Mouse (Mus musculus): ENCODE results near the gene Hs3st3a1.

Gene Hs3st3a1

DNA sequence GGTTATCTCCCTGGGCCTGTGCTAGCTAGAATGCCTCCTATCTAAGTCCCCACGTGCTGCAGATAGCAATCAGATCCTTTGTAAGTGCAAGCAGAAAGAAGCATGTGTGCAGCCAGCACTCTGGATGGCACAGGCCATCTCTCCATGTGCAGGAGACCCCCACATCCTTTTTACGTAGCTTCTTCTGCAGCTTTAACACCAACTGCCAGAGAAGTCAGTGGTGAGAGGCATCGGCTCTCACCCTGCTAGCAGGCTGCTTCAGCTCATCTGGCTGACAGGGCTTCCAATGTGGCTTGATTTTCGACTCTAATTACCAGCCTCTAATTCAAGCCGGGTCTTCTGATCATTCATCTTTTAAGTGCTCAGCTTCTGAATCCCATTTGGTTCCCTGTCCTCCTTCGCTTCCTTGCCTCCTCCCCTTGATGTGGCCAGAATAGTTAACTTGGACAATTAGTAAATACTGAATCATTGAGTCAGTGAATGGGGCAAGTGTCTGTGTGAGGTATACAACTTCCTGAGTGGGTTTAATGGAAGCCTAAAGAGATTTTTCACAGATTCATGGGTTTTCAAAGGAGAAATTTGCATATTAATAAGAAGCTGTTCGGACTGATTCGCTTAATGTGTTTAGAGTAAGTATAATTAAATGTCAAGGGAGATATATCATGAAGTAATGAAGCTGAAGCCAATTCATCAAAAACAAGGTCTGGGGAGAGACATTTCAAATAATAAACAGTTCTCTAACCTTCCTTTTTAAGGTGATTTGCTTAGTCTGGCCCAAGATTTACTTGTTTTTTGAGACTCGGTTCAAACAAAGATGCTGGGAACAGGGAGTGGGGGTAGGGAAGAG, 54.7 kb downstream of the Hs3st3a1 start:
- no peak for DNase-seq (ENCODE audit: low spot score)

DNA sequence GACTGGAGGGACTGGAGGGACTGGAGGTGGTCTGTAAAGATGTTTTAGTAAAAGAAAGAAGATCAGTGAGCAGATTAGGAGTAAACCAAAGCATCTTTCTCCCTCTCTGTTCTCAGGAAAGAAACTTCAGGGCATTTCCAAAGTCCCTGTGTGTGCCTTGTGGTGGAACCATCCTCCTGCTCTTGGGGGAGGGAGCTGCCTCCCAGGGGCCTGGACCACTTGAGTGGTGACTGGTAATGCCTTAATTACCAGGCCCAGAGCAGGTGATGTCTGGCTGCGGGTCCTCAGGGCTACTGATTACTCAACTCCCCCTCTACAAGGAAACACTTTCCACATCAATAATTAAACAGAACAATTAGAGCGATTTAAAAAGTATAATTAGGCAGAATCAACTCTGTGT, 59.3 kb downstream of the Hs3st3a1 start:
- DNase-seq (ENCODE audit: low spot score), result no peak

DNA sequence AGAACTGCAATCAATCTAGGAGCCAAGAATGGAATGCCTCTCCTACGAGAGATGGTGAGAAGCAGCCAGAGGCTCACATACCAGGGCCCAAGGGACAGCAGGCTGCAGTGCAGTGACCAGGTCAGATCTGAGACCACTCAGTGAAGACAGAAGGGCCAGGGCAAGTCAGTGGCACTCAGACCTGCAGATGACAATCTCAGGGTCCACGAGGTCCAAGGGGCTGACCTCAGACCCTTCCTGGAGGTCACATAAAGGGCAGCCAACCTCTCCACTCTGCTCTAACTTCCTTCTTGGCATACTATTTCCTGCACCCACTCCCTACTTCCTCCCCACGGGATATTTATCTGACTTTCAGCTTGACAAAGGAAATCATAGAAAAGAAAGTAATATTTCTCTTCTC, 60.8 kb downstream of the Hs3st3a1 start:
- no peak for DNase-seq (ENCODE audit: low spot score)

DNA sequence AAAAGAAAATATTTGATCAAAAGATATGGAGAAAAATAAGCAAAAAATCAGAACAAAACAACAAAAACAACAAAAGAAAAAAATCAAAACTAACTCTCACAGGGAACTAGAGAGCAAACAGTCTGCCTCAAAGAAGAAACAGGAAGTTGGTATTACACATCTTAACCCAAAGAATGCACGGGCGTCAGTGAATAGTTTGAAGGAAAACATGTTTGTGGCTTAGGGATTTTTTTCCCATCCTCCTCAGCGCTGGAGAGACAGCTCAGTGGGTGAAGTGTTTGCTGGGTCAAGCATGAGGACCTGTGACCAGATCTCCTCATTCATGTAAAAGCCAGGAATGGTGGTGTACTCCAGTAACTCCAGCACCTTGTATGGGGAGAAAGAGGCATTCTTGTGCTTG, 61.5 kb downstream of the Hs3st3a1 start:
- no peak for DNase-seq (ENCODE audit: low spot score)

DNA sequence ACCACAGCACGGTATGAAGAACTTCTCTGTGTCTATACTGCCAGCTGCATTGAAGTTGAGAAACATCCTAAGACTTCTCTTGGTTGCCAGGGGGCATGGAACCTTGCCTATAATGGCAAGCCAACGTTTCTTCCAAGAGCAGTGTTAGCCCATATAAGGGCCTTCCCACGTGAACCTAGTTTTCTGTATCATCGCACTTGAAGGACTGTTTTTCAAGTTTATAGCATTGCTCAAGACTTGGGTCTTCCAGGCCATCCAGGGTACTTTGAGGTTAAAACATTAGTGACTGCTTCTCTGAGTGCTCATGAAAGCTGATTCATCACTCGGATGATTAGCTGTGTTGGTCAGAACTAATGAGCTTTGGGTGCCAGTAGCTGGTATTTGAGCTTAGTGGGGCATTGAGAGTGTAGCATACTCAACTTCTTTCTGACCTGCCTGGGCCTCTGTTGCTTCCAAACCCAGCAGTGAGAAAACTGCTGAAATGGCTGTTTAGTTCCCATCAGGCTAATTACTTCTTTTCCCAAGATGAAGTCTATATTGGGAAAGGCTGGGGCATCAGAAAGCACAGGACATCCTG, 65.5 kb downstream of the Hs3st3a1 start:
- peak; percentile 14 for DNase-seq (ENCODE audit: low spot score)

DNA sequence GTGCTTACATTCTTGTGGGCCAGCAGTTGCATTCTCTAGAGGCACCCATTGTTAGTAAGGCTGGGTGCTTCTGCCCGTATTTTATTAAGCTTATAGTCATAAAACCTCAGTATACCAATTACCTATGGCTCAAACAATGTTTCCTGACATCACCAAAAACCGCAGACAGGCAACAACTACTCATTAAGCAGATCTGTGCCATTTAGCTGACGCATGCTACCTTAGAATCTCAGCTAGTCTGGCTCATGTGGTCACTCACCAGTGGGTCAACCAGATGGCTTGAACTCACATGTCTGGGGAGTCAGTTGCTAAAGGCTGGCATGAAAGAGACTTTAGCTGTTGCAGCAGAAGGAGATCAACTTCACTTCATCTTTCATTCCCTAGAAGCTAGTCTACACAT, 67.9 kb downstream of the Hs3st3a1 start:
- no peak for DNase-seq (ENCODE audit: low spot score)

DNA sequence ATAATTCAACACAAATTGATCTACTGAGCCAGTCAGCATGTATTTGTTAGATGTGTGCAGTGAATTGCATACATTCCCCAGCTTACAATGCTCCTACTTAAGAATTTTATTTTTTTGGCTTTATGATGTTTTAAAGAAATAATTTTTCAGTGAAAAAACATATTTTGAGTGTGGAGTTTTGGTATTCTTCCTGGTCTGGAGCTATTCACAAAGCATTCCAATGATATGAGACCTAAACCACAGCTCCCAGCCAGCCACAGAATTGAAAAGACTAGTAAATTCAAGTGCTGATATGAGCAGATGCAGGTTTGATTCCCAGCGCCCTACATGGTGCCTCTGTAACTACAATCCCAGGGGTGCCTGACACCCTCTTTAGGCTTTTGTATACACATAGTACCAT, 70.8 kb downstream of the Hs3st3a1 start:
- DNase-seq (ENCODE audit: low spot score), result no peak

DNA sequence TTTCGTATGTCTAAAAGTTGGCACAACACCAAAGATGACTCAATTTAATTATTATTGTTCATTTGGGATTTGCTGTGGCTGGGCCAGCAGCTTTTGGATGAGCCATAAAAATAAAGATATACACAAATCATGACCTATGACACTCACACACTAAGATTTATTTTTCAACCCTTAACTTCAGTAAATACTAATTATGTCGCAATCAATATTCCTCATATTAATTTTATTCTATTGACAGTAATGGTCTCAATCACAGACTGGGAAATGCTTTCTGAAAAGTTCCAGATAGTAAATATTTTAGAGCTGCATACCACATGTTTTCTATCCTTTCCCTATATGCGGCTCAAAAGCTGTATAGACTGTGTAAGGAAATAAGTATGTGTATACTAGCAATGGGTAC, 71.9 kb downstream of the Hs3st3a1 start:
- no peak for DNase-seq (ENCODE audit: low spot score)

DNA sequence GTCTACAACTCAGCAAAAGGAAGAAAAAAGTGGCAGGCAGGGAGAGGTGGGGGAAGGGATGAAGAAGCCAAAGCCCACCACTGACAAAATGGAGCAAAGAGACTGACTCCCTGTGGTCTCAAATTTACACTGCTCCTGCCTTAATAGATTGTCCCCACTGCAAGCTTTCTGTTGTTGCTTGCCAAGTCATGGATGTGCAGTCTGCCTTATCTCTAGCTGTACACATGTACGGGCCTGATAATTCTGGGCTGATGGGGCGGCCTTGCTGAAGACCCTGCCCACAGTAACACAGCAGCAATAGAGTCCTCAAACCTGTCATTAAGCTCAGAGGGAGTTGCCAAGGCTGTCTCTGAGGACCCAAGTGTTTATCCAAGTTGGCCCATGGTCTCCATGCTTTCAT, 74.0 kb downstream of the Hs3st3a1 start:
- DNase-seq (ENCODE audit: low spot score), result no peak

DNA sequence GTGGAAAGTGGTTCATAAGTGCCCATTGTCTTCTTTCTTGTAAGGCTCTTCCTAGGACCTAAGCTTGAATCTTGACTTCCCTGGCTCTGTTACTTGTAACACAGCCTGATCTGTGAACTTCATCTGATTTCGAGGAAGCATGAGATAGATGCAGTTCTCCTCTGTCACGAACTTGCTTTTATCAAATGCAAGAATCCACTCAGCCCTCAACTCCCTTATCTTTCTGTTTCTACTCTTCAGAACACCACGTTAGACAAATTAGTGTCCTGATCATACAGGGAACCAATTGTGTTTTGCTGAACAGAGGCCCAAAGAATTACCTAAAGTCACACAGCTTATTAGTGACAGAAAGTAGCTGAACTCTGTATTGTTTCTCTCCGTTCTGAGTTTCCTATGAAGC, 77.2 kb downstream of the Hs3st3a1 start:
- DNase-seq (ENCODE audit: low spot score), result no peak

DNA sequence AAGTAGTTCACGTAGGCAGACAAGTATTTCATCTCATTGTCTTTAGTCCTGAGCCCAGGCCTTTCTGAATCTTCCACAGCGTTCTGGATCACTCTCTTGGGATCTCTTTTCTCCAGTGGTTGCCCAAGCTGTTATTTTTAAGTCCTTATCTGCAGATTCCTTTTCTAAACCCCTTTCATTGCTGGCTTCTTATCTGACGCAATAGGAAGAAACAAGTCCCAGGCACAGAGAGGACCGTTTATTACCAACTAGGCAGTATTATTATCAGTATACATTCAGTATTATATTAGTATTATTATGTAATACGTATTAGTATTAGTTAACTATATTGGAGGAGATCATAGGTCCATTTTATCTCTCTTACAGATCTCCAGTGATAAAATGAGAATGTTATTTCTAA, 78.3 kb downstream of the Hs3st3a1 start:
- no peak for DNase-seq (ENCODE audit: low spot score)

DNA sequence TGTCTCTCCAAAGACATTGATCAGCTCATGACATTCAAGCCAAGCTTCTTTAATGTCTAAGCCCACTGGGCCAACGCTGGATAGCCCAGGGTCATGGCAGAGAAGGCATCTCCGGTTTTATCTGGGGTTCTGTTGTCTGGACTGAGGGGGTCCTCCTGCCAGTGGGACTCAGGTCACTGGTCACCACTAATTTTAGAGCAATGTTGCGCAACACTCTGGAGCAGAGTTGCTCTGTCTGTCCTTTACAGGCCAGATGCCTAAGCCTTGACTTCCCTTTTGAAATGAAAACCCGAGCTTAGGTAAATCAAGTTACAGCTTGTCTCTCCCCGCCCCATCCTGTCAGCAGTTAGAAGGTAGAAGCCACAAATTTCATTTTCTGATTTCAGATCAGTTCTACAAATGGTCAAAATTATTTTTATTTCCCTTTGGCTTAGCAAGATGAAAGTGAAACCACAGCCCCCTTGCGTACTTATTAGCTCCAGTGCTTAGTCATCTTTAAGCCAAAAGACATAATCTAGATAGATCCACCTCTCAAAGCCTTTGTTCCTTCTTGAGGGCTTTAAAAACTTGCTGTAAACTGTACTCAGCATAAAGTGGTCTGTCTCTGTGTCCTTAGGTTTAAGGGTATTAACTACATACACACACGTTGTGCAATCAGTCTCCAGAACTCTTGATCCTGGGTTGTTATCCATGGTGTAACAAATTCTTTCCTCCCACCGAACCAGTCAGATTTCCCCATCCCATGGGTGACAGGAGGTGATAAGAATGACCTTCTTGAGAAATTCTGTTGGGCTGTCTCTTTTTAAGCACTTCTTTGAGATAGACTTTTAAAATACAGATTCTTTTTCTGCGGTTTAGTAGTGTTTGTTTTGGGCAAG, 81.8 kb downstream of the Hs3st3a1 start:
- no peak for DNase-seq (ENCODE audit: low spot score)

DNA sequence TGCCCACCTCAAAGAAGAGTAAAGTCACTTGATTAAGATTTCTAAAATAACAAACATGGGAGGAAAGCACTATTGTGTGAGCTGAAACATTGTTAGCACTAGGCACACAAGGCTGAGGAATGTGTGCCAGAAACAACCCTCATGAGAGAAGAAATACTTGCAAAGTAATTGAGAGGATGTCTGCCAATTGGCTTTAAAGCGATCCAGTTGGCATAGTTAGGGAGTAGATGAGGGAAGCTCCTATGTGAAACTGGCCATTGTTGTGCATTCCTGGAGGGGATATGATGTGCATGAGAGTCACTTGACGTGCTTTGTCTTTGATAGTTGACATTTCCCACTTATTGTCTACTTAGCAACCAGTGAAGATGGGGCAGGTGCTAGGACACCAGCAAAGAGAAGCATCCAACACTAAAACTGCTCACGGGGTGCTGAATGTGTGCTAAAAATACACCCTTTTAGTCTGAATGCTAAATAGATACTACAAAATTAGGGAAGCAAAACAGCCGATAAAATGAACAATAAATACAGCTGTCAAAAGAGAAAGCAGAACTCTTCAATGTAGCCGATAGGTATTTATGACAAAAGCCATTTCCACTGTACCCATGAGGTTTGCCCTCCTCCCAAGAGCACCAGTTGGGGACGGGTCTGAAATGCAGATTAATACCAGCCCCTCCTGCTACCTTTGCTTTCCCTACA, 83.2 kb downstream of the Hs3st3a1 start:
- DNase-seq (ENCODE audit: low spot score), result no peak

DNA sequence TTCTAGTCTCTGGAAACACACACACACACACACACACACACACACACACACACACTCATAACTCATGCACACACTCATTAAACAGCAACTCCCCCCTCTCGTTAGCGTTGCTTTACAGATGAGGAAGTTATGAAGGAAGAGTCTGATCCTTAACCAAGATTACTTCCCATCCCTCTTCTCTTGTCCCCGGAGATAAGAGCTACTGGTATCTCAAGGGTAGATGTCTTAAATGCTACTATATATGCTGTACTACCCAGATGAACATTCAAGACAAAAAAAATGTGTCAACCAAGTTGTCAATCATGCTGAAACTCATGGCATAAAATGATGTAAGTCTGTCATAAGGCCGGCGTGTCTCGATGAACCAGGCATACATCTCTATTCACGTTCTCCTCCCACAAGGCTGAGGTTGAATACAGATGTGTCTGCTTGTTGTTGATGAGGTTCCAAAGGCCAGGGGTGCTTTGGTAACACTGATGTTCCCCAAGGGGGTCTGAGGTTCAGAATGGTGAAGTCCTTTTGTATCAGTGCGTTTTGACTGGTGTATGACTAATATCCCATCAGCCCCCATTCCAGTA, 89.0 kb downstream of the Hs3st3a1 start:
- no peak for DNase-seq (ENCODE audit: low spot score)

DNA sequence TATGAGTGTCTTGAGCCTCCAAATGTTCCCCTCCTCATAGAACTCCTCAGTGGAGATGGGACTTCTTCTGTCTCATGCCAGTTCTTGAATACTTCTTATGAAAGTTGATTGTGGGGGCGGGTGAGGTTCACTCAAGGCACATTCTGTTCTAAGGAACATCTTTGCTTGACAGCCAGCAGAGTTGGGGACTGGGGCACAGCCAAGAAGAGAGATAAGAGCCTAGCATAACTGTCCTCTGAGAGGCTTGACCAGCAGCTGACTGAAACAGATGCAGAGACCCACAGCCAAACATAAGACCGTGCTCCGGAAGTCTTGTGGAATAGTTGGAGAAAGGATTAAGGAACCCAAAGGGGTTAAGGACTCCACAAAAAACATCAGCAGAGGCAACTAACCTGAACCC, 102.1 kb downstream of the Hs3st3a1 start:
- DNase-seq (ENCODE audit: low spot score), result no peak

DNA sequence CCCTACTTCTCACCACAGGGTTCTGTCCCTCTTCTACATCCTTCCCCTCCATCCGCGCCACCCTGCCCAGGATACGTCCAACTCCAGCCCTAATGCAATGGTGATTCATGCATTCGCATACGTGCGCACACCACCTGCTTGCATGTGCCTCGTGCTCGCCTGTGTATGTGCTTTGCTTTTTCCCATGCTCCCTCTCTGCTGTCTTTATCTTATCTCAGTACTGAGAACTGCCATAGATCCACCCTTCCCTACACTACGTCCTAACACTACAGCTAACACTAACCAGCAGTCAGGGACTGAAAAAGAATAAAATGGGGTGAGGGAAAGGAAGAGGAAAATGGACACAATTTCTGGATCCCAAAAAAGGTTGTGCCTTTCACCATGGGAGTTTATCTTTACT, 106.7 kb downstream of the Hs3st3a1 start:
- no peak for DNase-seq (ENCODE audit: low spot score)

DNA sequence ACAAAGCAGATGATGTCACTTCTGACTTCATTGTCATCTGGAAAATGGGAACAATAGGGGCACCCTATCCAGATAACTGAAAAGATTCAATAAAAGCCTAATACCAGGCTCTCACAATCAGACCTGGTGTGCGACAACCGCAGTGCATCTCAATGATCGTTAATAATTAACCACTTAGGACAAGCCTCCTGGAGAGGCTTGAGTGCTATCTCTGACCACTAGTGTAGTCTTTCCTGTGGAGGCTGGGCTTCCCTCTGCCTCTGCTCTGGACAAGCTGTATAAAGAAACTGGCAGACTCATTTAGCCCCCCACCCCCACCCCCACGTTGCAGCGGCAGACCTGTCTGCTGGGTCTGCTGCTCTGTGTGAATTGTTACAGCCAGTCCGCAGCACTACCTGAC, 107.2 kb downstream of the Hs3st3a1 start:
- DNase-seq (ENCODE audit: low spot score), result no peak

DNA sequence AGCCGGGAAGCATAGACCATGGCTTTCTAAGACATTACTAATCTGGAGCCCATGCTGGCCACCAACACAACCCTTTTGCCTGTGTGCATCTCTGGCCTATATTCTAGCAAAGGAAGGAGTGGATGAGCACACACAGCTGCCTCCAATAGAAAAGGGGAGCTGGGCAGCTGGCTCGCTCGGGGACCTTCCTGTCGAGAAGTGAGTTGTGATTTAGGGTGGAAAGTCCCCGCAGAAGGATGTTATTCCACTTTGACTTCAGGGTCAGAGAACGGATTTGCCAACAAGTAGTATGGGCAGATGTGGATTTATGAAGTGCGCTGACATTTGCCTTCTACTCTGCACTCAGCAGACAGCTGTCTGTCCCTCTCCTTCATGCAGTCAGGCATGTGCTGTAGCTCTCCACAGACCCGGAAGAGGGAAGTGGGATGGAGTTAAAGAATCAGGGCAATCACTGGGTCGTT, 108.1 kb downstream of the Hs3st3a1 start:
- DNase-seq (ENCODE audit: low spot score), result no peak

DNA sequence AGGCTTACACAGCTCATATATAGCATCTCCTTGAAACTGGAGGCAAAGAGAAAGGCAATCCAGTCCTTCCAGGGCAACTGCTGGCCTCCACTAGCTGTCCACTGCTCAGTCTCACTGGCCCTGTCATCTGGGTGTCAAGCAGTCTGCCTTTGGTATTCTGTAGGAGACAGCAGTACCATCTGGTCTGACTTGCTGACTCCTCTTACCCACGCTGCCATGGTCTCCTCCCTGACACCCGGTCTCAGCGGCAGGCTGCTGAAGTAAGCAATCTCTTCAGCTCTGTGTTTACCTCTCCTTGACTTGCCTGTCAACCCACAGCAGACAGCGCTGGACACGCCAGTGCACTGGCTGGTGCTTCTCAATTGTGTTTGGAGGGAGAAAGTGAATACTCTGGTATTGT, 109.1 kb downstream of the Hs3st3a1 start:
- DNase-seq (ENCODE audit: low spot score), result no peak

DNA sequence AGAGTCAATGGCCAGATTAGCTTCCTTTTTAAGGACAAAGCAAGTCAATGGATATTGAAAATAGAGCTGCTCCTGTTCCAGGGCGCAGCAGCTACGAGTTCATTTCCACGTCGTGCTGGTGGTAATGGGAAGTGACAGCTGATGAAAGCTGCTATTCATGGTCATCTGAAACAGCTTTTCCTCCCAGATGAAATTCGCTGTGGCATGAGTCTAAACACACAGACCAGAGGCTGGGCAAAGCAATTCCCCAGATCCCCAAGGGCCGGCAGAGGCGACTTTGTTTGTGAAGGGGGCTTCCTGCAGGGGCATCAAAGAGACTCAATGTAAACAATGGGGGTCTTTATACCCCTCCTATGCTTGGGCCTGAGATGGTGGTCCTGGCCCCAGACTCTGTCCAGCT, 114.2 kb downstream of the Hs3st3a1 start:
- no peak for DNase-seq (ENCODE audit: low spot score)

DNA sequence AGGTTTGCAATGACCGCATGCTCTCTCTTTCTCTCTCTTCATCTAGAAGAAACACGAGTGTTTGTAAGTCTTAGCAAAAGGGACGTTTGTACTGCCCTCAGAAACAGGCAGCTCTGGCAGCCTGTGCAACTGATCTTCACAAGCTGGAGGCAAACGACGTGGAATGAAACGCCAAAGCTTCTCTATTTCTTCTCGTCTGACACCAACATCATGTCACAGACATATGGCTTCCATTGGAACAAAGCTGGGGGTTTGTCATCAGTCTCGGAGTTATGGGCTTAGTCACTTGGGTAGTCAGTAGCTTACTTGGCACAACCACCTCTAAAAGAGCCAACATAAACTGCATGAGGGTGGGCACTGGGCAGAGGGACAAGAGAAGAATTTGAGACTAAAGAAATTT, 114.8 kb downstream of the Hs3st3a1 start:
- DNase-seq (ENCODE audit: low spot score), result no peak

DNA sequence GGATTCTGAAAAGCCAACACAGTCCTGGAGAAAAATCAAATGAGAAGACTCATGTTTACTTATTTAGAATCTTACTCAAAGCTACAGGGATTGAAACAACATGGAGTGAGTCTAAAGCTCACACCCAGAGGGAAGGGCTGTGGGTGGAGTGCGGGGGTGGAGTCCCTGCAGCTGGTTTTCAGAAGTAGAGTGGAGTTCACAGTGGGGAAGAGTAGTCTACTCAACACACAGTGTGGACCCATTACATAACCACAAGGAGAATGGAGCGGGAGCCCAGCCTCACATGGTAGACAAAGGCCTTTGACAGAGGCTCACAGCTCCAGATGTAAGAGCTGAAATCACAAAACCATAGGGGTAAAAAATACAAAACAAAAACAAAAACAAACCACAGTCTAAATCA, 123.2 kb downstream of the Hs3st3a1 start:
- DNase-seq (ENCODE audit: low spot score), result no peak

Measured in left cerebral cortex, adult 11 months (tissue).